Mouse (Mus musculus) regulatory T cell (primary cell): ENCODE results near the gene Zfp39.

Experiments used
- in situ Hi-C: fragments of 300-600 bp; cut with MboI, MseI; formaldehyde crosslinking; loops from one replicate; pipeline ENCODE4 v1.15.1; 2025; ENCODE audit warnings: high pct_unique_total_duplicates

Gene Zfp39

GRCm38 (mm10) chr11:58903511-58904409 lies at the start of gene Zfp39:
Zfp39 (minus strand) TSS chr11:58904225.
- in situ Hi-C loops, result loop anchor here (10.0 kb wide), 1 partner anchor 1871 kb away; the partner anchor contains the start of genes Smcr8 and Top3a

GRCm38 (mm10) chr11:58953351-58954169 lies 49.5 kb upstream of the Zfp39 start:
- in situ Hi-C loops, result no loop called here

- in situ Hi-C loops, result no loop called here
Observed at GRCm38 (mm10) chr11:58951210-58951609, 47.2 kb upstream of the Zfp39 start.

GRCm38 (mm10) chr11:58949480-58950431 lies 45.7 kb upstream of the Zfp39 start:
- in situ Hi-C loops, result no loop called here

GRCm38 (mm10) chr11:58948542-58949479 lies 44.8 kb upstream of the Zfp39 start, which contains the start of gene Hist3h2ba:
Hist3h2ba (plus strand) TSS chr11:58948920.
- in situ Hi-C loops, result no loop called here

GRCm38 (mm10) chr11:58947798-58948528 lies 43.9 kb upstream of the Zfp39 start:
- in situ Hi-C loops, result no loop called here

GRCm38 (mm10) chr11:58947306-58947705 lies 43.3 kb upstream of the Zfp39 start:
- in situ Hi-C loops, result no loop called here

- in situ Hi-C loops, result no loop called here
Observed at GRCm38 (mm10) chr11:58944136-58944535, 40.1 kb upstream of the Zfp39 start.

GRCm38 (mm10) chr11:58939088-58939439 lies 35.0 kb upstream of the Zfp39 start:
- in situ Hi-C loops, result no loop called here

GRCm38 (mm10) chr11:58938322-58939087 lies 34.5 kb upstream of the Zfp39 start, which contains the start of gene Rnf187:
Rnf187 (minus strand) TSS chr11:58938916.
- in situ Hi-C loops, result no loop called here

- in situ Hi-C loops, result no loop called here
Observed at GRCm38 (mm10) chr11:58937909-58938308, 33.9 kb upstream of the Zfp39 start.

GRCm38 (mm10) chr11:58931576-58931975 lies 27.6 kb upstream of the Zfp39 start:
- in situ Hi-C loops, result no loop called here

GRCm38 (mm10) chr11:58930254-58930653 lies 26.2 kb upstream of the Zfp39 start:
- in situ Hi-C loops, result no loop called here

GRCm38 (mm10) chr11:58929641-58930040 lies 25.6 kb upstream of the Zfp39 start:
- in situ Hi-C loops, result loop anchor here (10.0 kb wide), 1 partner anchor 275 kb away; the partner anchor contains the start of genes 2310033P09Rik and Mrpl55

GRCm38 (mm10) chr11:58929055-58929454 lies 25.0 kb upstream of the Zfp39 start:
- in situ Hi-C loops, result loop anchor here (10.0 kb wide), 1 partner anchor 276 kb away; the partner anchor contains the start of genes 2310033P09Rik and Mrpl55

GRCm38 (mm10) chr11:58927790-58928651 lies 24.0 kb upstream of the Zfp39 start:
- in situ Hi-C loops, result loop anchor here (10.0 kb wide), 1 partner anchor 277 kb away; the partner anchor contains the start of genes 2310033P09Rik and Mrpl55

GRCm38 (mm10) chr11:58927053-58927452 lies 23.0 kb upstream of the Zfp39 start:
- in situ Hi-C loops, result loop anchor here (10.0 kb wide), 1 partner anchor 278 kb away; the partner anchor contains the start of genes 2310033P09Rik and Mrpl55
